Mouse (Mus musculus): ENCODE measurements around the gene Gm11437. TPM values are rescaled to one million over a fixed set of nuclear protein-coding genes. Genes with fewer than 3 reads are reported as not detected.

Gene Gm11437
- polyA plus RNA-seq (2015; fragmentation: Nextera tagmentation; extraction: Ambion mirVana) = not detected in 2 replicates

DNA sequence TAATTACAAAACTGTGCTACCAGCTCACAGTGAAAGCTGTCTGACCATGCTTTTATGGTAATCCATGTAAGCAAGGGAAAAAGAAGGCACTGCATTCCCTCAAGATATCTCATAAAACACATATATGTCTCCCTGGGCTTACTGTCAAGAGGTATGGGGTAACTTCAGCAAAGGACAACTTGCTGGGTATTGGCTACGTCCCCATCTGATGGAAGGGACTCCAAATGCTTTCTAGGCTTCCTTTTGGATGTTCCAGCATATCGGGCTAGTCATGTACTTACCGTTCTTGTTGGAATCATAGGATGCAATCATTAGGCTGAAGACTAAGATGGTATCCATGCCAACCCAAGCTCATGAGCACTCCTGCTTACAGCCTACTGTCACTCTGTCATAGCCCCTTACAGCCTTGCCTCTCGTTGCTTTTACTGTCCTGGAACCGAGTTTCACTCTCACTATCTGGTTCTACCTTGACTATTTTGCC, at the start of gene Gm11437:
Gene Gm11437, minus strand, starts transcription at position 431 of the 481 bp plus-strand sequence.
- no peak for ATAC-seq (replicated peaks)
- Histone ChIP-seq H3K27me3 (no peaks in the 10 kb centered on the region), H3K36me3 (no peaks in the 10 kb centered on the region), H3K4me3 (no peak within 1 kb of the TSS), H3K9me3 (no peaks in the 10 kb centered on the region), H3K4me2 (replicated peaks) (no peak within 1 kb of the TSS), H3K9ac (replicated peaks) (no peak within 1 kb of the TSS), H3K4me1 (no peaks in the 10 kb centered on the region), H3K27ac (replicated peaks) (no peak within 1 kb of the TSS)
- 89% methylated on average over 5 of the region's 5 CpGs for WGBS

DNA sequence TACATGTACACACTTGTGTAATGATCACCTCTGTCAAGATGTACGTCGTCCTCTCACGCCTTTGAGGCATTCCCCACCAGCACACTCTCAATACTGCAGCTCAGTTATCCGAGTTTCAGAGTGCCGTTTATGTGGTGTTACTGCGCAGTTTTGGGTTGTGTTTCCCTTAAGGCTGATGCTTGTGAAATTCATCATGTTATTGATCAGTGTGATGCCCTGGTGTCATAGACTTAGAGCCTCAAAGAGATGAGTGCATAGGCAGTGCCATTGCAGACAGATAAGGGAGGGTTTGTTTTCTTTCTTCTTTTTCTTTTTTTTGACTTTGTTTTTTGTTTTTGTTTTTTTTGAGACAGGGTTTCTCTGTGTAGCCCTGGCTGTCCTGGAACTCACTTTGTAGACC, 43.6 kb upstream of the Gm11437 start:
- Histone ChIP-seq H3K9me3 (no peaks in the 10 kb centered on the region), H3K36me3 (no peaks in the 10 kb centered on the region), H3K4me3 (no peak overlapping the region), H3K4me1 (no peaks in the 10 kb centered on the region), H3K9ac (replicated peaks) (no peak overlapping the region), H3K27me3 (no peaks in the 10 kb centered on the region), H3K27ac (replicated peaks) (no peak overlapping the region), H3K4me2 (replicated peaks) (no peak overlapping the region)
- no peak for ATAC-seq (replicated peaks)
- WGBS = 95% methylated on average over 6 of the region's 6 CpGs

DNA sequence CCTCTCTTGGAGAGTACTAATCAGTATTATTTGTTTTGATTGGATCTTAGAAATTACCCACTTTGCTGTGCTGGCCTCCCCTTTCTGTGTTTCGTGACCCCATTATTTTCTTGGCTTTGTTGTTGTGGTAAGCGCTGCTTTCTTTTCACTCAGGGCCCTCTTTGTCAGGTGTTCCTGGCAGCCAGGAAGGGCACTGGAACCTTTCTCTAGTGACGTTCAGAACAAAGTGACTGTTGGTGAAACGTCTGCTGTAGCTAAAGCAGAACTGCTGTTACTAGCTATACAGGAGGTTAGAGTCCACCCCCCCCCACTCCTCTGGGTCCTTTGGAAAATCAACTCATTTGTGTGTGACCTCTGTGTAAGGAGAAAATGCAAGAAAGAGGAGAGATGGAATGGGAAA, 38.5 kb upstream of the Gm11437 start:
- no peak overlapping the region for H3K4me3 ChIP-seq
- 16% methylated on average over 4 of the region's 4 CpGs for WGBS
- ATAC-seq (replicated peaks) = no peak
- H3K9ac ChIP-seq (replicated peaks) = no peak overlapping the region
- no peaks in the 10 kb centered on the region for H3K36me3 ChIP-seq
- H3K27ac ChIP-seq (replicated peaks) = no peak overlapping the region
- no peaks in the 10 kb centered on the region for H3K9me3 ChIP-seq
- H3K4me2 ChIP-seq (replicated peaks) = no peak overlapping the region
- no peaks in the 10 kb centered on the region for H3K4me1 ChIP-seq
- H3K27me3 ChIP-seq = no peaks in the 10 kb centered on the region

DNA sequence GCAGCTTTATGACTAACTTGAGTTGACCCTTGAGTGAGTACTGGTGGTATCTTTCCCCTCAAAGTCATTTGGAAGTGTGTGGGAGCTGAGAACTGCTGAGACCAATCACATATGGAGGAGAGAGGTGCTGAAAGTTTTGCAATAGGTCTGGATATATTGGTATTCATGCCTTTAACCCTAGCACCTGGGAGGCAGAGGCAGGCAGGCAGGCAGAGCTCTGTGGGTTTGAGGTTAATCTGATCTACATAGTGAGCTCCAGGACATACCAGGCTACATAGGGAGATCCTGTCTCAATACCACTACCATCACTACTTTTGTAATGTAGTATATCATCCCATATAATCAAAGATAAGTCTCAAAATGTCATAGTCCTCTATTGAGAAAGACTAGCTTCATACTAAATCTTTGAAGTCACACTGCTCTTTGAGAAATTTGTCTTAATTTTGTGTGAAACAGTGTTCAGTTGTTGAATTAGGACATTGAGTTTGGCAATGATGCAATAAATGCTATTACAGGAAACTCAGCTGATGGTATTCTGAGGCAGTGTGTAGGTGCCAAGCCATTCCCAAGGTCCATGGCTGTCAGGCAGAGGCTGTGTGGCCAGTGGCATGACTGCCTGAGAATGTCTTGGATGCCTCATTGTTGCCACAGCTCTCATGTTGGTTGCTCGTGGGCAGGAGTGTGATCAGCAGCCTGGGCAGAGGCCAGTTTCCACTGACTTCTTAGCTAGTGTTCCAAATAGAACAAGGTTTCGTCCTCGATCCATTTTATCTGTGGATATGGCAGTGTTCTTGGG, 30.5 kb upstream of the Gm11437 start:
- 89% methylated on average over 3 of the region's 3 CpGs for WGBS
- no peak for ATAC-seq (replicated peaks)
- H3K36me3 ChIP-seq = peaks cover 5% of the 10 kb centered on the region; the same call in 1 of the 2 replicates
- no peak overlapping the region for H3K27ac ChIP-seq (replicated peaks)
- H3K4me3 ChIP-seq = no peak overlapping the region
- no peak overlapping the region for H3K4me2 ChIP-seq (replicated peaks)
- H3K9ac ChIP-seq (replicated peaks) = no peak overlapping the region
- H3K4me1 ChIP-seq = 0 out of 2 replicates have a peak, but pooled peaks cover 5% of the 10 kb centered on the region
- no peaks in the 10 kb centered on the region for H3K27me3 ChIP-seq
- H3K9me3 ChIP-seq = no peaks in the 10 kb centered on the region

DNA sequence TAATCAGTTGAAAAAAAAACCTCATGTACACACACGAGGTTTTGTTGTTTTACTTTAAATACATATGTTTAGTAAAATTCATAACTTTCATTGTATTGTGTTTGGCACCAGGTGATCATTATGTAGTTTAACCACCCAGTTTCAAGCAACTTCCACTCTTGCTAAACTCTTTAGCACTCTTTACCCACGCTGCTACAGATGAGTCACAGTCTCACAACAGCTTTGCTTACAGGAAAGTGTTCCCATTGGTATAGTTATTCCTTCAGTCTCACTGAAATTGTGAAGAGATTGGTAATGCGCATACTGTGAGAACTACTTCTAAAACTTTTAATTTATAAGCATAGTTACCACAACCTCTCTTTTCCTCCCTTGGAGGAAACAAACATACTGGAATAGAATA, 27.5 kb upstream of the Gm11437 start:
- Histone ChIP-seq H3K4me3 (no peak overlapping the region), H3K27ac (replicated peaks) (no peak overlapping the region), H3K4me1 (no peaks in the 10 kb centered on the region), H3K4me2 (replicated peaks) (no peak overlapping the region), H3K27me3 (no peaks in the 10 kb centered on the region), H3K9ac (replicated peaks) (no peak overlapping the region), H3K36me3 (peaks cover 5% of the 10 kb centered on the region; the same call in 1 of the 2 replicates), H3K9me3 (no peaks in the 10 kb centered on the region)
- ATAC-seq (replicated peaks) = no peak
- 95% methylated on average over 3 of the region's 3 CpGs for WGBS

DNA sequence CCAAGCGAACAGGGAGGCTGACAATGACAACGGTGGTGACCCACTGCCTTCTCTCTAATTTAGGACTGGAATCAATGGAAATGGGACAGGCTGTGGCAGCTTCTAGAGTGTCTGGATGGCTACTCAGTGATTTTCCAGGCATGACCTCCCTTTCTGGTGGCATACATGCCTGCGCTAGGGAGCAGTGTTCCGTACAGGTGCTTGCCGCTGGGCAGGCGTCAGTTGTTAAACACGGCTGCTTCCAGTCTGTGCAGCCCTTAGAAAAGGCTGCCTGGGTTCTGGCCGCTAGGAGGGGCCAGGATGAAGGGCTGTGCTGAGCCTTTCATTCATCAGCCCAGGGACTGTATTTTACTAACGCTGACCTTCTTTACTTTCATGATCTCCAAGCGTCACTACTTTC, 26.0 kb upstream of the Gm11437 start:
- no peak overlapping the region for H3K4me2 ChIP-seq (replicated peaks)
- no peak overlapping the region for H3K27ac ChIP-seq (replicated peaks)
- H3K27me3 ChIP-seq = no peaks in the 10 kb centered on the region
- no peak overlapping the region for H3K9ac ChIP-seq (replicated peaks)
- 63% methylated on average over 10 of the region's 10 CpGs for WGBS
- ATAC-seq (replicated peaks) = no peak
- H3K9me3 ChIP-seq = no peaks in the 10 kb centered on the region
- H3K4me3 ChIP-seq = no peak overlapping the region
- H3K4me1 ChIP-seq = no peaks in the 10 kb centered on the region
- H3K36me3 ChIP-seq = peaks cover 5% of the 10 kb centered on the region; the same call in 1 of the 2 replicates

DNA sequence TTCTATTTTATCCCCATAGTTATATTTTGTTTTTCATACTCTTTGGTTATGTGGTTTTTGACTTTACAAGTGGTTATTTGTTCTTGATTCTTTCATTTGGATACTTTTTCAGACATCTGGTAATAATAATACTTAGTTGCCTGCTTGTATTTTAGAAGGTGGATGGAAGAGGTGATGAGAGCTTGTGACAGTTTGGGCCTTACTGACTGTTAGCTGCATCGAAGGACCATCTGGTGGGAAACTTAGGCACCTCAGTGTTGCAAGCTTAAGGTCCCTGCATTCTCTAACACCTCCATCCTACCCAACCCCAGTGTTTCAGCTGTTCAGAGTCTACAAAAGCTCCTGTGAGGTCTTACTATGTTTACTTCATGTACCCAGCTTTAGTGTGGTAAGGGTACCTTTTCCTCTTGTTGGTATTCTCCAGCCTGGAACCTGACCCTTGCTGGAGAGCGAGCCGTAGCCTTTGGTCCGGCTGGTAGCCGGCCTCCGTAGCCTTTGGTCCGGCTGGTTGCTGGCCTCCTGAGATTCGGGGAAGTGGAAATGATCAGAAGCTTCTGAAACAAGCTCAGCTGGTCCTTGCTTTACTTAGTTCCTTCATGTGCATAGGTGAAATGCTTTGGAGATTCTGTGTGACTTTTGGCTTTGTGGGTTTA, 23.4 kb upstream of the Gm11437 start:
- Histone ChIP-seq H3K4me3 (no peak overlapping the region), H3K4me1 (no peaks in the 10 kb centered on the region), H3K27me3 (no peaks in the 10 kb centered on the region), H3K9me3 (no peaks in the 10 kb centered on the region), H3K9ac (replicated peaks) (no peak overlapping the region), H3K4me2 (replicated peaks) (no peak overlapping the region), H3K27ac (replicated peaks) (no peak overlapping the region), H3K36me3 (no peaks in the 10 kb centered on the region)
- 91% methylated on average over 8 of the region's 8 CpGs for WGBS
- no peak for ATAC-seq (replicated peaks)

DNA sequence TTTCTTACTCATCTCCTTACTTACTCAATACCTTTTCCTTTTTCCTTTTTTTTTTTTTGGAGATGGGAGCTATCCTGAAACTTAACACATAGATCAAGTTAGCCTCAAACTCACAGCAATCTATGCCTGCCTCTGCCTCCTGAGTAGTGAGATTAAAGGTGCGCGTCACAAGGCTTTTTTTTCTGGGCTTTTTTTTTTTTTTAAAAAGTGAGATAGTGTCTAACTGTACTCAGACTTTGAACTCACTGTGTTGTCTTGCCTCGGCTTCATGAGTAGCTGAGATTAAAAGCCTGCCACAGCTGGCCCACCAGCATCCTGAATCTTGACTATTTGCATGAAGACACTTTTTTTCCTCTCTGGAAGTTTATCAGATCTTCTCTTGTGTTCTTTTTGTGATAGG, 21.3 kb upstream of the Gm11437 start:
- no peak for ATAC-seq (replicated peaks)
- Histone ChIP-seq H3K27me3 (no peaks in the 10 kb centered on the region), H3K9me3 (no peaks in the 10 kb centered on the region), H3K9ac (replicated peaks) (no peak overlapping the region), H3K4me3 (no peak overlapping the region), H3K4me2 (replicated peaks) (no peak overlapping the region), H3K27ac (replicated peaks) (no peak overlapping the region), H3K36me3 (no peaks in the 10 kb centered on the region), H3K4me1 (no peaks in the 10 kb centered on the region)
- WGBS = 88% methylated on average over 3 of the region's 3 CpGs

DNA sequence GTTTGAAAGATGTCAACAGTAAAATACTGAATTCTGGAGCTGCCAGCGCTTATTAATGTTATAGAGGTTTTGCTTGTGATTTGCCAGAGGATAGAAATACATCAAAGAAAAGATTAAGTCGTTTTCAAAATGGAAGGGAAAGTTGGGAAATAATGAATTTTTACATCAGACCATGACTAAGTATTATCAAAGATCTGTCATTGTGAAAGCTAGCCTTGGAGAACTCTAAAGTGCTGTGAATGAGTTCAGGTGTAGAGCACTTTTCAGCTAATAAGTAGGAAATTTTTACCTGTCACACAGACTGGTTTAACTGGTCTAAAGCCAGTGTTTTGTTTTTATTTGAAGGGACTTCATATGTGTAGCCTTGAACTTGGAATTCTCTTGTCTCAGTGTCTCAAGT, 14.0 kb upstream of the Gm11437 start:
- 58% methylated on average over 2 of the region's 2 CpGs for whole genome bisulfite sequencing
- peak overlapping the region; percentile 94; the same call in 1 of the 2 replicates for H3K4me3 ChIP-seq
- no peak overlapping the region for H3K9ac ChIP-seq (replicated peaks)

DNA sequence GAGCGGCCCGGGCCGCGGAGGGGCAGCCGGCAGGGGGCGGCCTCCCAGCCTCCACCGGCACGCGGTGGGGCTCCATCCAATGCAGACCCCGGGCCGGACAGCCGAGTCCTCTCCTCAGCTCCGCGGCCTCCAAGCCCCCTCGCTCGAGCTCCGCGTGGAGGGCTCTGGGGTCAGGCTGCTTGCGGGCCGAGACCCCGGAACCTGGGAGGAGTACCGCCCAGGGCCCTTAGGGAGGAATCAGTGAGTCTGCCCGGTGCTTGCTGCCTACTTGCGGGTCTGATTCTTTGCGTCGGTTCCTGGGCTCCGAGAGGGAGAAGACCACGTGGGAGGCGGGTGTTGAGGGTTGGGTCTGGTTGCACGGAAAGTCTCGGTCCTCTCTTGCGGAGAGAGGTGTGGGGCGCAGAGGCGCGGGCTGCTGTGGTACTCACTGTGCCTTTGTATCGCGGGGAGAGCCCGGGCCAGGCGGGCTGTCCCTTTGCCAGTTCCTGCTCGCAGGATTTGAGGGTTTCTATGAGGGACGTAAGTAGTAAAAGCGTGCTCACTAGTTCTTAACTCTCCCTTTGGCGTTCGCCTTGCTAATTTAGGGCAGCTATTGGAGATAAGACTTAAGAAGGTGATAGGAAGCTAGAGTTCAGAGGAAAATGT, 12.8 kb upstream of the Gm11437 start:
- H3K4me1 ChIP-seq = peaks cover 17% of the 10 kb centered on the region
- no peaks in the 10 kb centered on the region for H3K27me3 ChIP-seq
- peak overlapping the region; percentile 92 for H3K27ac ChIP-seq (replicated peaks)
- WGBS = 0% methylated on average over 42 of the region's 44 CpGs
- peak overlapping the region; percentile 79 for H3K4me2 ChIP-seq (replicated peaks)
- peak overlapping the region; percentile 94 for H3K4me3 ChIP-seq
- no peaks in the 10 kb centered on the region for H3K36me3 ChIP-seq
- peak overlapping the region; percentile 82 for H3K9ac ChIP-seq (replicated peaks)
- no peak; the same call in 1 of the 2 replicates for ATAC-seq (replicated peaks)
- no peaks in the 10 kb centered on the region for H3K9me3 ChIP-seq

More for the DNA sequence above, 14.0 kb upstream of the Gm11437 start:
- no peaks in the 10 kb centered on the region for H3K9me3 ChIP-seq
- H3K36me3 ChIP-seq = no peaks in the 10 kb centered on the region
- H3K27me3 ChIP-seq = no peaks in the 10 kb centered on the region
- peaks cover 17% of the 10 kb centered on the region for H3K4me1 ChIP-seq
- ATAC-seq (replicated peaks) = no peak
- H3K27ac ChIP-seq (replicated peaks) = no peak overlapping the region
- H3K4me2 ChIP-seq (replicated peaks) = peak overlapping the region; percentile 79

DNA sequence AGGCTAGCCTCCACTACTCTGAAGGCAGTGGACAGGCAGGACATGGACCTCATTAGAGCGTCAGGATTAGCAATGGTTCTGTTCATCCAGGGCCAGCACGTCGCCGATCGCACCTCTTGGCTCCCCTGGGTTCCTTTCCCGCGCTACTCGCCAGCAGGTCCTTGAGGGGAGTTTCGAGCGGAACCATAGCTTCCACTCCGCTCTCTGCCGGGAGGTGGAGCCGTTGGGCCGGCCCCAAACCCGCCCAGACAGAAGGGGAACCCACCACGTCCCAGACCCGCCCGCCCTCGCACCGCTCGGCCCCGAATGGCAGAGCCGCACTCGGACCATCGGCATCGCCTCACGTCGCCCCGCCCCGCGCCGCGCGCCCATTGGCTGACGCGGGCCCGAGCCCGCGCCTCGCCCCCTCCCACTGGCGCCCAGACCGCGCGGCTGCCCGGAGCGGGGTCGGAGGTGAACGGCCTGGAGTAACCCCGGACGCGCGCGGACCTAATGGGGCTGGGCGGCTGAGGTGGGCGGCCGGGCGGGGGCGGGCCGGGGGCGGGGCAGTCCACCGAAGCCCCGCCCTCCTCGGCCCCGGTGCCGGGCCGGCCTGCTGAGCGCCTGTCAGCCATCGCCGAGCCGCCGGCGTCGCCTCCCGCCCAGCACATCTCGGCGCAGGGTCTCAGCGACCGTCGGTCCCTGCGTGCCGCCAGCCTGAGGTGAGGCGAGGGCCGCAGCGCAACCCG, 12.1 kb upstream of the Gm11437 start:
- Histone ChIP-seq H3K27ac (replicated peaks) (peak overlapping the region; percentile 92), H3K4me1 (peaks cover 17% of the 10 kb centered on the region), H3K9me3 (no peaks in the 10 kb centered on the region), H3K4me3 (peak overlapping the region; percentile 94), H3K36me3 (no peaks in the 10 kb centered on the region), H3K9ac (replicated peaks) (peak overlapping the region; percentile 82), H3K4me2 (replicated peaks) (peak overlapping the region; percentile 79), H3K27me3 (no peaks in the 10 kb centered on the region)
- WGBS = 1% methylated on average over 82 of the region's 85 CpGs
- peak; percentile 97 for ATAC-seq (replicated peaks)

Data from forebrain, embryonic 15.5 days (tissue).